Mouse (Mus musculus): ENCODE data around the gene Dchs2. TPM values are rescaled to one million over a fixed set of nuclear protein-coding genes. Genes with fewer than 3 reads are reported as not detected.

The Dchs2 gene
- polyA plus RNA-seq, 1 experiment from 2014 or later: 1.8 TPM

GRCm38 (mm10) chr3:83234457-83234856 is 106.7 kb downstream of the Dchs2 start:
- Histone ChIP-seq H3K9ac (replicated peaks; ENCODE audit: low read length) (no peak overlapping the region), H3K27ac (replicated peaks; ENCODE audit: low read depth, low read length) (no peak overlapping the region), H3K36me3 (ENCODE audit: control insufficient read depth, insufficient read depth, low read length) (no peaks in the 10 kb centered on the region), H3K4me2 (ENCODE audit: low read length) (no peak overlapping the region), H3K9me3 (ENCODE audit: control insufficient read depth, low read length) (no peaks in the 10 kb centered on the region), H3K4me1 (ENCODE audit: control insufficient read depth, insufficient read depth, low read length) (no peaks in the 10 kb centered on the region), H3K4me3 (replicated peaks; ENCODE audit: low read depth, low read length) (no peak overlapping the region), H3K27me3 (ENCODE audit: control insufficient read depth, insufficient read depth, low read length) (no peaks in the 10 kb centered on the region)
- 80% methylated on average over 4 of the region's 4 CpGs for WGBS
- no peak for ATAC-seq (ENCODE audit: low FRiP score, low TSS enrichment)
- no peak for DNase-seq

GRCm38 (mm10) chr3:83235061-83235460 is 107.3 kb downstream of the Dchs2 start:
- H3K27ac ChIP-seq (replicated peaks; ENCODE audit: low read depth, low read length): no peak overlapping the region
- ATAC-seq (ENCODE audit: low FRiP score, low TSS enrichment) (no peak), DNase-seq (no peak)
- no peak overlapping the region for H3K4me3 ChIP-seq (replicated peaks; ENCODE audit: low read depth, low read length)
- WGBS: 90% methylated on average over 5 of the region's 5 CpGs
- H3K9ac ChIP-seq (replicated peaks; ENCODE audit: low read length): no peak overlapping the region
- no peaks in the 10 kb centered on the region for H3K4me1 ChIP-seq (ENCODE audit: control insufficient read depth, insufficient read depth, low read length)
- H3K4me2 ChIP-seq (ENCODE audit: low read length): no peak overlapping the region
- no peaks in the 10 kb centered on the region for H3K27me3 ChIP-seq (ENCODE audit: control insufficient read depth, insufficient read depth, low read length)
- H3K36me3 ChIP-seq (ENCODE audit: control insufficient read depth, insufficient read depth, low read length): no peaks in the 10 kb centered on the region
- no peaks in the 10 kb centered on the region for H3K9me3 ChIP-seq (ENCODE audit: control insufficient read depth, low read length)

DNA sequence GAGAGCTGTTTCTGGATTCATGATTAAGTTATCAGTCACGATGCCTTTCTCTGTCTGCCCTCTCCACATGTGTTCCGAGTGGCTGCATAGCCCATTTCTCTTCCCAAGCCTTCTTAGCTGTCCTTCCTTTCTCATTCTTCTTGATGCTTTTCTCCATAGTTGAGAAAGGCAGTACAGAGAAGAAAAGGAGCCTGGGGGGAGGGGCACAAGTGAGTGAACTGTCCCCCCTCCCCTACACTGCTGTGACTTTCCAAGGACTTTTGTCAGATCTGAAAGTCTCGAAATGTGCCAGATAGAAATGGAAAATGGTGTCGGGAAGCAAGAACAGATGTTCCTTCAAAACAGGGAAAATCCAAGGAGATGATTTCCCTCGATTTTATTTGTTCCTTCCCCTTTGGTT is 118.8 kb downstream of the Dchs2 start:
- no peaks in the 10 kb centered on the region for H3K4me1 ChIP-seq (ENCODE audit: control insufficient read depth, insufficient read depth, low read length)
- DNase-seq (no peak), ATAC-seq (ENCODE audit: low FRiP score, low TSS enrichment) (no peak)
- no peaks in the 10 kb centered on the region for H3K27me3 ChIP-seq (ENCODE audit: control insufficient read depth, insufficient read depth, low read length)
- no peak overlapping the region for H3K4me2 ChIP-seq (ENCODE audit: low read length)
- no peak overlapping the region for H3K27ac ChIP-seq (replicated peaks; ENCODE audit: low read depth, low read length)
- no peaks in the 10 kb centered on the region for H3K9me3 ChIP-seq (ENCODE audit: control insufficient read depth, low read length)
- H3K9ac ChIP-seq (replicated peaks; ENCODE audit: low read length): no peak overlapping the region
- no peaks in the 10 kb centered on the region for H3K36me3 ChIP-seq (ENCODE audit: control insufficient read depth, insufficient read depth, low read length)
- 53% methylated on average over 5 of the region's 5 CpGs for WGBS
- H3K4me3 ChIP-seq (replicated peaks; ENCODE audit: low read depth, low read length): no peak overlapping the region

GRCm38 (mm10) chr3:83250001-83250545 is 122.3 kb downstream of the Dchs2 start:
- H3K27ac ChIP-seq (replicated peaks; ENCODE audit: low read depth, low read length): no peak overlapping the region
- H3K27me3 ChIP-seq (ENCODE audit: control insufficient read depth, insufficient read depth, low read length): no peaks in the 10 kb centered on the region
- no peaks in the 10 kb centered on the region for H3K4me1 ChIP-seq (ENCODE audit: control insufficient read depth, insufficient read depth, low read length)
- no peak for DNase-seq
- no peaks in the 10 kb centered on the region for H3K36me3 ChIP-seq (ENCODE audit: control insufficient read depth, insufficient read depth, low read length)
- H3K9me3 ChIP-seq (ENCODE audit: control insufficient read depth, low read length): no peaks in the 10 kb centered on the region
- 93% methylated on average over 4 of the region's 4 CpGs for WGBS
- no peak overlapping the region for H3K9ac ChIP-seq (replicated peaks; ENCODE audit: low read length)
- H3K4me2 ChIP-seq (ENCODE audit: low read length): no peak overlapping the region
- ATAC-seq (ENCODE audit: low FRiP score, low TSS enrichment): no peak
- no peak overlapping the region for H3K4me3 ChIP-seq (replicated peaks; ENCODE audit: low read depth, low read length)

DNA sequence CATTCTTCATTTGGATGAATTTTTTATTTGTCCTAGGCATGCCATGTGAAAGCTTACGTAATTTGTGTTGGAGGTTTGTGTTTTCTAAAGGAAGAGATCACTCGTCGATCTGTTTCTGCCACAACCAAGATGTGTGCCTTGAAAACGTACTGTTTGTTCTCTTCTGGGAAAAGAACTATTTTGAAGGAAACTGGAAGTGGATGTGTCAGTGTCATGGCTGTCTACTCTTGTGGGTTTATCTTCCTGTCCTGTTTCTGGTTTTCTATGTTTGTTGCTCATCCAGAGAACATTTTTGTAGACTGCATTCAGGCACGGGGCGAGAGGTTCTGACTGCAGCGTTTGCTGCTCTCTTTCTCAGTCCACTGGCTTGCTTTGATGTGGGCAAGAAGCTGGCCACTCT is 124.2 kb downstream of the Dchs2 start:
- Histone ChIP-seq H3K27ac (replicated peaks; ENCODE audit: low read depth, low read length) (no peak overlapping the region), H3K9me3 (ENCODE audit: control insufficient read depth, low read length) (no peaks in the 10 kb centered on the region), H3K4me1 (ENCODE audit: control insufficient read depth, insufficient read depth, low read length) (no peaks in the 10 kb centered on the region), H3K9ac (replicated peaks; ENCODE audit: low read length) (no peak overlapping the region), H3K36me3 (ENCODE audit: control insufficient read depth, insufficient read depth, low read length) (no peaks in the 10 kb centered on the region), H3K27me3 (ENCODE audit: control insufficient read depth, insufficient read depth, low read length) (no peaks in the 10 kb centered on the region), H3K4me3 (replicated peaks; ENCODE audit: low read depth, low read length) (no peak overlapping the region), H3K4me2 (ENCODE audit: low read length) (no peak overlapping the region)
- WGBS: 87% methylated on average over 7 of the region's 7 CpGs
- ATAC-seq (ENCODE audit: low FRiP score, low TSS enrichment) (no peak), DNase-seq (no peak)

- H3K4me3 ChIP-seq (replicated peaks; ENCODE audit: low read depth, low read length): no peak overlapping the region
- H3K9ac ChIP-seq (replicated peaks; ENCODE audit: low read length): no peak overlapping the region
- no peaks in the 10 kb centered on the region for H3K27me3 ChIP-seq (ENCODE audit: control insufficient read depth, insufficient read depth, low read length)
- no peaks in the 10 kb centered on the region for H3K4me1 ChIP-seq (ENCODE audit: control insufficient read depth, insufficient read depth, low read length)
- WGBS: 74% methylated on average over 4 of the region's 4 CpGs
- ATAC-seq (ENCODE audit: low FRiP score, low TSS enrichment): no peak
- no peak for DNase-seq
- H3K9me3 ChIP-seq (ENCODE audit: control insufficient read depth, low read length): no peaks in the 10 kb centered on the region
- no peak overlapping the region for H3K4me2 ChIP-seq (ENCODE audit: low read length)
- H3K36me3 ChIP-seq (ENCODE audit: control insufficient read depth, insufficient read depth, low read length): no peaks in the 10 kb centered on the region
- H3K27ac ChIP-seq (replicated peaks; ENCODE audit: low read depth, low read length): no peak overlapping the region
Measured at GRCm38 (mm10) chr3:83259421-83259820, 131.7 kb downstream of the Dchs2 start.

GRCm38 (mm10) chr3:83266009-83266408 is 138.3 kb downstream of the Dchs2 start:
- Histone ChIP-seq H3K36me3 (ENCODE audit: control insufficient read depth, insufficient read depth, low read length) (no peaks in the 10 kb centered on the region), H3K4me2 (ENCODE audit: low read length) (no peak overlapping the region), H3K27ac (replicated peaks; ENCODE audit: low read depth, low read length) (no peak overlapping the region), H3K4me3 (replicated peaks; ENCODE audit: low read depth, low read length) (no peak overlapping the region), H3K27me3 (ENCODE audit: control insufficient read depth, insufficient read depth, low read length) (no peaks in the 10 kb centered on the region), H3K9me3 (ENCODE audit: control insufficient read depth, low read length) (no peaks in the 10 kb centered on the region), H3K4me1 (ENCODE audit: control insufficient read depth, insufficient read depth, low read length) (no peaks in the 10 kb centered on the region), H3K9ac (replicated peaks; ENCODE audit: low read length) (no peak overlapping the region)
- 93% methylated on average over 4 of the region's 4 CpGs for WGBS
- no peak for DNase-seq
- no peak for ATAC-seq (ENCODE audit: low FRiP score, low TSS enrichment)

- no peaks in the 10 kb centered on the region for H3K27me3 ChIP-seq (ENCODE audit: control insufficient read depth, insufficient read depth, low read length)
- no peak overlapping the region for H3K9ac ChIP-seq (replicated peaks; ENCODE audit: low read length)
- no peak overlapping the region for H3K4me2 ChIP-seq (ENCODE audit: low read length)
- H3K36me3 ChIP-seq (ENCODE audit: control insufficient read depth, insufficient read depth, low read length): no peaks in the 10 kb centered on the region
- ATAC-seq (ENCODE audit: low FRiP score, low TSS enrichment): no peak
- 0 out of 2 replicates have a peak, but pooled peaks cover 3% of the 10 kb centered on the region for H3K4me1 ChIP-seq (ENCODE audit: control insufficient read depth, insufficient read depth, low read length)
- 88% methylated on average over 14 of the region's 14 CpGs for WGBS
- H3K4me3 ChIP-seq (replicated peaks; ENCODE audit: low read depth, low read length): no peak overlapping the region
- H3K27ac ChIP-seq (replicated peaks; ENCODE audit: low read depth, low read length): no peak overlapping the region
- no peaks in the 10 kb centered on the region for H3K9me3 ChIP-seq (ENCODE audit: control insufficient read depth, low read length)
- no peak for DNase-seq
Measured at GRCm38 (mm10) chr3:83270228-83270627, 142.5 kb downstream of the Dchs2 start.

DNA sequence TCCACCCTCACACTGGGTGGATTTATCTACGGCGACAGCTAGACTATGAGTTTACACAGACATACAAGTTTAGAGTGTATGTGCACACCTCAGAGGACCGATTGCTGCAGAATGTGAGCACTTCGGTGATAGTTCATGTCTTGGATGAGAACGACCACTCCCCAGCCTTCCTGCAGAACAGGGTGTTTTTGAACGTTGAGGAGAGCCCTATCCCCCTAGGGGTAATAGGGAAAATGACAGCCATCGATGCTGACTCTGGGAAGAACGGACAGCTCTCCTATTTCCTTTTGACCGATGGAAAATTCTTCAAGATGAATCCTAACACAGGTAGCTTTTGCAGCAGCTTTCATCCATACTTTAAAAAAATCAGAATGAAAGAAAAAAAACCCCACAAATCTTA is 143.2 kb downstream of the Dchs2 start:
- Histone ChIP-seq H3K36me3 (ENCODE audit: control insufficient read depth, insufficient read depth, low read length) (no peaks in the 10 kb centered on the region), H3K4me2 (ENCODE audit: low read length) (no peak overlapping the region), H3K9me3 (ENCODE audit: control insufficient read depth, low read length) (no peaks in the 10 kb centered on the region), H3K27ac (replicated peaks; ENCODE audit: low read depth, low read length) (no peak overlapping the region), H3K4me3 (replicated peaks; ENCODE audit: low read depth, low read length) (no peak overlapping the region), H3K4me1 (ENCODE audit: control insufficient read depth, insufficient read depth, low read length) (0 out of 2 replicates have a peak, but pooled peaks cover 3% of the 10 kb centered on the region), H3K27me3 (ENCODE audit: control insufficient read depth, insufficient read depth, low read length) (no peaks in the 10 kb centered on the region), H3K9ac (replicated peaks; ENCODE audit: low read length) (no peak overlapping the region)
- DNase-seq: peak; percentile 12
- 64% methylated on average over 9 of the region's 9 CpGs for WGBS
- ATAC-seq (ENCODE audit: low FRiP score, low TSS enrichment): no peak
